Mouse (Mus musculus): ENCODE results near the gene Bcl6b.

- TF ChIP-seq CTCF (IDR thresholded peaks at IDR 0.05; ENCODE audit: low read depth, low read length) (no peak), POLR2A (IDR thresholded peaks at IDR 0.05; ENCODE audit: insufficient read depth, low read length) (no peak)
Observed at GRCm38 (mm10) chr11:70233016-70233415, 3.4 kb upstream of the Bcl6b start.

Data from ES-Bruce4 (cell line).